Mouse (Mus musculus): ENCODE data around the gene Mlxip.

DNA sequence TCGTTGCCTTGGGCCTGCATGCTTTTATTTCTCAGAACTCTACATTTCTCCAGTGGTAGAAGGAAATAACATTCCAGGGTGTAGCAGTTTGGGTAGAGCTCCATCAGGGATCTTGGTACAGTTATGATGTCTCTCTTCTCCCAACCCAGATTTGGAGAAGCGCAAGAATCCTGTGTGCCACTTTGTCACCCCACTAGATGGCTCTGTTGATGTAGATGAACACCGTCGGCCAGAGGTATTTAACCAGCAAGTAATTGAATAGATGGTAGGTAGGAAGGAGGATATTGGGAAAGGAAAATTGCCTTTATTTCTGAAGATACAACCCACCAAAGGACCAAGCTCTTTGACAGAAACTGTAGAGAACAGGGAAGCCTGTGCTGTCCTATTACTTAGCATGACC is 46.1 kb downstream of the Mlxip start:
- TF ChIP-seq CTCF (IDR thresholded peaks at IDR 0.05; ENCODE audit: borderline replicate concordance, extremely low read depth, insufficient read depth, insufficient read length) (peak; percentile 26; the same call in 1 of the 2 replicates), POLR2A (IDR thresholded peaks at IDR 0.05; ENCODE audit: borderline replicate concordance, extremely low read depth, insufficient read depth, insufficient read length, poor library complexity, severe bottlenecking) (no peak)
